Mouse (Mus musculus): ENCODE results near the gene Iqce. TPM values are rescaled to one million over a fixed set of nuclear protein-coding genes. Genes with fewer than 3 reads are reported as not detected.

Iqce gene
- polyA plus RNA-seq, 1 experiment from 2014 or later = 13.4 TPM

DNA sequence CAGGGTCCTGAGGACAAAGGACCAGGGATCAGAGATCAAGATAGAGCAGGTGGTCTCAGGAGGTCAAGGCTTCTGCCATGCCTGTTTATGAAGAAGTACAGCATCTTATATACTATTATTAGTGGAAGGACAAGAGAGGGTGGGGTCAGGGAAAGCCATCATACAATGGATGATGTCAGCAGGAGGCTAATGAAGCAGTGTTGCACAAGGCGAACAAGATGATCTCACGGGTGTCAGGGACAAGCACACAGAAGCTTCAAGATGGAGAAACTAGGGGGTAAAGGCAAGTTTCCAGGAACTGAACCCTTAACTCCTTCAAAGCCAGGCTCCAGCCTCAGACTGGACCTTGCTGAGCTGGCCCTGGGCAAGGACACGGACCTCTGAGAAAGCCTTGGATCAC is 19.9 kb upstream of the Iqce start:
- H3K9me3 ChIP-seq (replicated peaks; ENCODE audit: control insufficient read depth, low read length) = no peaks in the 10 kb centered on the region
- H3K4me1 ChIP-seq (ENCODE audit: control insufficient read depth, insufficient read depth, low read length) = peaks cover 23% of the 10 kb centered on the region
- H3K4me2 ChIP-seq (ENCODE audit: low read length) = no peak overlapping the region
- H3K36me3 ChIP-seq (ENCODE audit: control insufficient read depth, insufficient read depth, low read length) = peaks cover 29% of the 10 kb centered on the region
- 62% methylated on average over 3 of the region's 3 CpGs for WGBS
- no peak overlapping the region for H3K4me3 ChIP-seq (ENCODE audit: low read depth, low read length)
- no peak overlapping the region for H3K27ac ChIP-seq (ENCODE audit: low read depth, low read length)
- DNase-seq (ENCODE audit: low spot score) (no peak), ATAC-seq (no peak)
- no peaks in the 10 kb centered on the region for H3K27me3 ChIP-seq (replicated peaks; ENCODE audit: control insufficient read depth, insufficient read depth, low read length)
- no peak overlapping the region for H3K9ac ChIP-seq (ENCODE audit: low read length)

DNA sequence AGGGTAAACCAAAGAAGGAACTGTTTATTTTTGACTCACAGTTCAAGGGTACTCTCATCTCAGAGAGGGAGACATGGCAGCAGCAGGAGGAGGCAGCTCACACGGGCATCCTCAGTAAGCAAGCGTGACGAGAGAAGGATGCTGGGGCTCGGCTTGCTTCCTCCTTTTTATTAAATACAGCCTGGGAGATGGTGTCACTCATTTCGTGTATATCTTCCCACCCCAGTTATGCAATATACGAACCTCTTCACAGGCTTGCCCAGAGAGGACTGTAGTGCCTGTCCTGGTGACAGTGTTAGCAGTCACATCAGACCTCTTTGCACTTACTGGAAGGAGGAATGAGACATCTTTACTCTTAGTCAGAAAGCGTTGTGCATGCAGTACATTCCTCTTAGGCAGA is 18.6 kb upstream of the Iqce start:
- Histone ChIP-seq H3K27ac (ENCODE audit: low read depth, low read length) (no peak overlapping the region), H3K4me2 (ENCODE audit: low read length) (no peak overlapping the region), H3K27me3 (replicated peaks; ENCODE audit: control insufficient read depth, insufficient read depth, low read length) (no peaks in the 10 kb centered on the region), H3K9ac (ENCODE audit: low read length) (no peak overlapping the region), H3K9me3 (replicated peaks; ENCODE audit: control insufficient read depth, low read length) (no peaks in the 10 kb centered on the region), H3K4me3 (ENCODE audit: low read depth, low read length) (no peak overlapping the region), H3K4me1 (ENCODE audit: control insufficient read depth, insufficient read depth, low read length) (peaks cover 17% of the 10 kb centered on the region), H3K36me3 (ENCODE audit: control insufficient read depth, insufficient read depth, low read length) (peaks cover 42% of the 10 kb centered on the region)
- ATAC-seq (no peak), DNase-seq (ENCODE audit: low spot score) (no peak)
- WGBS = 81% methylated on average over 7 of the region's 7 CpGs

DNA sequence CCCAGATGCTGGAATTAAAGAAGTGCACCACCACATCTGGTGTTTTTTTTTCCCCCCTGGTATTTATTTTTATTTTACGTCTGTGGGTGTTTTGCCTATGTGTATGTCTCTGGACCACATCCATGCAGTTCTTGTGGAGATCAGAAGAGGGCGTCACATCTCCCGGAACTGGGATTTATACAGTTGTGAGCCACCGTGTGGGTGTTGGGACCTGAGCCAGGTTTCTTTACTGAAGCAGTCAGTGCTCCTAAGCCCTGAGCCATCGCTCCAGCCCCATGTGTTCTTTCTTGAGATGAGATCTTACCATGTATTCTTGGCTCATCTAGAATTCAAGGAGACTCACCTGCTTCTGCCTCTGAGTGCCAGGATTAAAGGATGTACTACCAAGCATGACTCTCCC is 8.9 kb upstream of the Iqce start:
- Histone ChIP-seq H3K9me3 (replicated peaks; ENCODE audit: control insufficient read depth, low read length) (no peaks in the 10 kb centered on the region), H3K27me3 (replicated peaks; ENCODE audit: control insufficient read depth, insufficient read depth, low read length) (no peaks in the 10 kb centered on the region), H3K27ac (ENCODE audit: low read depth, low read length) (no peak overlapping the region), H3K4me3 (ENCODE audit: low read depth, low read length) (no peak overlapping the region), H3K4me1 (ENCODE audit: control insufficient read depth, insufficient read depth, low read length) (no peaks in the 10 kb centered on the region), H3K9ac (ENCODE audit: low read length) (no peak overlapping the region), H3K4me2 (ENCODE audit: low read length) (no peak overlapping the region), H3K36me3 (ENCODE audit: control insufficient read depth, insufficient read depth, low read length) (peaks cover 71% of the 10 kb centered on the region)
- ATAC-seq = no peak
- WGBS = 76% methylated on average over 5 of the region's 5 CpGs
- no peak for DNase-seq (ENCODE audit: low spot score)

DNA sequence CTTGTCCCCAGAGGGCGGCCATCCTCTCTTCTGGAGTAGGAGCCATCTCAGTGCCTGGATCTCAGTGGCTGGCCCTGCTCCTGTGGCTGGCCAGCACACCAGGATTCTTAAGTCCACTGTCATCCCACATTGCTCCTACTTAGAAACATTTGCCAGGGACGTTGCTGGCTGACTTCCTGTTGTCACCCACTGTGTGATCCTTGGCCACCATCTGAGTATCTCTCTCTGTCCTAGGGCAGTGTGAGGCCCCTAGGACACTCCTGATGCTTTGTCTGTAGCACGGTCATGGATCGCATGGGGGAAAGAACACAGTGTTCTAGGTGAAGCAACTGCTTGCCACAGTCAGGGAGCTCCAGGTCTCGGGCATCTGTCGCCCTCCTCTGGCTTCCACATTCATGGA is 8.1 kb upstream of the Iqce start:
- no peak for ATAC-seq
- Histone ChIP-seq H3K27ac (ENCODE audit: low read depth, low read length) (no peak overlapping the region), H3K4me2 (ENCODE audit: low read length) (no peak overlapping the region), H3K27me3 (replicated peaks; ENCODE audit: control insufficient read depth, insufficient read depth, low read length) (no peaks in the 10 kb centered on the region), H3K4me1 (ENCODE audit: control insufficient read depth, insufficient read depth, low read length) (peaks cover 6% of the 10 kb centered on the region; the same call in 1 of the 2 replicates), H3K36me3 (ENCODE audit: control insufficient read depth, insufficient read depth, low read length) (peaks cover 64% of the 10 kb centered on the region), H3K9ac (ENCODE audit: low read length) (no peak overlapping the region), H3K4me3 (ENCODE audit: low read depth, low read length) (no peak overlapping the region), H3K9me3 (replicated peaks; ENCODE audit: control insufficient read depth, low read length) (no peaks in the 10 kb centered on the region)
- DNase-seq (ENCODE audit: low spot score) = no peak
- WGBS = 91% methylated on average over 6 of the region's 6 CpGs

DNA sequence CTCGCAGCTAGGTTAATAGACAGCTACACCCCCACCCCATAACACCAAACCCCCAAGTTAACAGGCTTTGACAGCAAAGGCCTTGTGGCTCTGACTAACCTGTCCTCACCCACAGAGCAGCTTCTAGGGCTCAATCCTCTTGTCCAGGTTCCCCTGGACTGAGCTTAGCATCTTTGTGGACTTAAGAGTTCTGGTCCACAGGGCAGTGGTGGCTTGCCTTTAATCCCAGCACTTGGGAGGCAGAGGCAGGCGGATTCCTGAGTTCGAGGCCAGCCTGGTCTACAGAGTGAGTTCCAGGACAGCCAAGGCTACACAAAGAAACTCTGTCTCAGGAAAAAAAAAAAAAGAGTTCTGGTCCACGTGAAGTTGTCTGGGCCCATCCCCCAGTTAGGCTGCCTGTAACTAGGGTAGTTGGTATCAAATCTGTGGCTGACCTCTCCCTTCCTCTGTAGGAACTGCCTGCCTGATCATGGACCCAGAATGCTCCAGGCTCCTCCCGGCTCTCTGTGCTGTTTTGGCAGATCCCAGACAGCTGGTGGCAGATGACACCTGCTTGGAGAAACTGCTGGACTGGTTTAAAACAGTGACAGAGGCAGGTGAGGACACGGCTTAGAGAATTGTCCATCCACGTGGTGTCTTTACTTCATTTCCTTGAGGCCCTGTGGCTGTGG is 3.5 kb upstream of the Iqce start:
- Histone ChIP-seq H3K9ac (ENCODE audit: low read length) (peak overlapping the region; percentile 80), H3K27me3 (replicated peaks; ENCODE audit: control insufficient read depth, insufficient read depth, low read length) (no peaks in the 10 kb centered on the region), H3K36me3 (ENCODE audit: control insufficient read depth, insufficient read depth, low read length) (peaks cover 18% of the 10 kb centered on the region), H3K4me1 (ENCODE audit: control insufficient read depth, insufficient read depth, low read length) (peaks cover 17% of the 10 kb centered on the region), H3K27ac (ENCODE audit: low read depth, low read length) (0 out of 2 replicates have a peak overlapping the region, but pooled peaks have one; percentile 71), H3K4me3 (ENCODE audit: low read depth, low read length) (peak overlapping the region; percentile 62), H3K4me2 (ENCODE audit: low read length) (peak overlapping the region; percentile 72), H3K9me3 (replicated peaks; ENCODE audit: control insufficient read depth, low read length) (no peaks in the 10 kb centered on the region)
- ATAC-seq (no peak), DNase-seq (ENCODE audit: low spot score) (no peak)
- 61% methylated on average over 7 of the region's 7 CpGs for WGBS

DNA sequence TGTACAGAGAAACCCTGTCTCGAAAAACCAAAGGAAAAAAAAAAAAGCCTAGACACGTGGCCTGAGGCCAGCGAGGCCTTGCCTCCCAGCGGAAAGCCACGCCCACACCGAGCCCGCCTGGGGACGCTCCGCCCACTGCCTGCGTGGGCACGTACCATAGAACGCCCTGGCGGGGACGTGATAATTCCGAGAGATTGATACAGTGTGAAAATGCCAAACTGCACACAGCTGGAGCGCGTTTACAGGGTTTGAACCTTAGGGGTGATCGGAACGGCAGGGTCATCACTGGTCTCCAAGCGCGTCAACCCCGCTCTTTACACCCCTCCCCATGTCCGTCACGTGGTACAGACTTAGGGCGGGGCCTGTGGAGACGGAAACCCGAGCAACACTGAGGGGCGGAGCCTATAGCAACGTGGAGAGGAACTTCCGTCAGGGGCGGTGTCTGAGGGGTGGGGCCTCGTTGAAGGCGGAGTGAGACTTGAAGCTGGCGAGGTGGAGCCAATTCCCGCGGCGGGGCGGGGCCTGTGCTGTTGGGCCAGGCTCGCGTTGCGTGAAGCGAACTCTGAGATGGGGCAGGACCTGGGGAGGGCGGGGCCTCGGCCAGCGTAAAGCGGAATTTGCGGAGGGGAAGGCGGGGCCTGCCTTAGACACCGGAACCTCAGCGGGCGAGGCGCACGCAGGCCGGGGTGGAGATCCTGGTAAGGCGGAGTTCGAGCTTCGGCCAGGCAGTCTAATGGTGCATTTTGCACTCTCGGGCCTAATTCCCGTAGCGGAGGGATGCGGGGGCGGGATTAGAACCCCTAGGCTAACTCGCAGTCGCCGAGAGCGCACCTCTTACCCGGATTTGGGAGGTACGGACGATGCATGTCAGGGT is 2.4 kb upstream of the Iqce start, which contains the start of gene Brat1:
Gene Brat1 (plus strand): TSS at position 634 of the 874 bp plus-strand sequence.
- DNase-seq (ENCODE audit: low spot score) (peak; percentile 100), ATAC-seq (peak; percentile 90)
- Histone ChIP-seq H3K4me2 (ENCODE audit: low read length) (peak within 1 kb of the TSS; percentile 72), H3K9me3 (replicated peaks; ENCODE audit: control insufficient read depth, low read length) (no peaks in the 10 kb centered on the region), H3K4me3 (ENCODE audit: low read depth, low read length) (peak within 1 kb of the TSS; percentile 62), H3K27me3 (replicated peaks; ENCODE audit: control insufficient read depth, insufficient read depth, low read length) (no peaks in the 10 kb centered on the region), H3K9ac (ENCODE audit: low read length) (peak within 1 kb of the TSS; percentile 80), H3K27ac (ENCODE audit: low read depth, low read length) (peak within 1 kb of the TSS; percentile 90), H3K36me3 (ENCODE audit: control insufficient read depth, insufficient read depth, low read length) (peaks cover 12% of the 10 kb centered on the region), H3K4me1 (ENCODE audit: control insufficient read depth, insufficient read depth, low read length) (peaks cover 17% of the 10 kb centered on the region)
- WGBS = under 1% methylated on average over 69 of the region's 69 CpGs

DNA sequence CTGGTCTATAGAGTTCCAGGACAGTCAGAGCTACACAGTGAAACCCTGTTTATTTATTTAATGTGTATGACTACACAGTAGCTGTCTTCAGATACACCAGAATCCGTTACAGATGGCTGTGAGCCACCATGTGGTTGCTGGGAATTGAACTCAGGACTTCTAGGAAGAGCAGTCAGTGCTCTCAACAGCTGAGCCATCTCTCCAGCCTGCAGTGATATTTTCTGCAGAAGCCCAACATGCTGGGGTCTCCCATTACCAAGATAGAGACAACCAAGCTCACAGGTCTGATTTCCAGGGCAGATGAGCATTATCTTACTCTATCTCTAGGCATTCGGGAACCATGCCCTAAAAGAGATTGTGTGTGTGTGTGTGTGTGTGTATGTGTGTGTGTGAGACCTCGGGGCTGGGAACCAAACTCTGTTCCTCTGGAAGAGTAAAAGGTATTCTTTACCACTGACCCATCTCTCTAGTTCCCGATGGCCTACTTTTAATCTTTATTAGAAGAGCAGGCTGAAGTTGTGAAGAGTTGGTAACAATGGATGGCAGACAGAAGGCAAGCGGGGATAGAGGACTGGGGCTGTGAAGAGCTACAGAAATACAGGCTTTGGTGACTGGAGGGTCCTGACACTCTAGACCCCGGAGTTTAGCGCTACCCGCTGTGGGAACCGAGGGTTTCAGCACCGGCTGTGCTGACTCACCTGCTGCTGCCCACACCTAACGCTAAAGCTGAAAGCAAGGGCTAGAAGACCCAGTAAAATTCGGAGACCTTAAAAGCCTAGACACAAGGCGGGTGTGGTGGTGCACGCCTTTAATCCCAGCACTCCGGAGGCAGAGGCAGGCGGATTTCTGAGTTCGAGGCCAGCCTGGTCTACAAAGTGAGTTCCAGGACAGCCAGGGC is 1.6 kb upstream of the Iqce start:
- no peaks in the 10 kb centered on the region for H3K9me3 ChIP-seq (replicated peaks; ENCODE audit: control insufficient read depth, low read length)
- H3K4me3 ChIP-seq (ENCODE audit: low read depth, low read length) = peak overlapping the region; percentile 48
- 0 out of 2 replicates have a peak overlapping the region, but pooled peaks have one; percentile 5 for H3K27ac ChIP-seq (ENCODE audit: low read depth, low read length)
- H3K27me3 ChIP-seq (replicated peaks; ENCODE audit: control insufficient read depth, insufficient read depth, low read length) = no peaks in the 10 kb centered on the region
- no peak for DNase-seq (ENCODE audit: low spot score)
- peaks cover 17% of the 10 kb centered on the region for H3K4me1 ChIP-seq (ENCODE audit: control insufficient read depth, insufficient read depth, low read length)
- H3K36me3 ChIP-seq (ENCODE audit: control insufficient read depth, insufficient read depth, low read length) = peaks cover 12% of the 10 kb centered on the region
- H3K9ac ChIP-seq (ENCODE audit: low read length) = no peak overlapping the region
- 39% methylated on average over 17 of the region's 17 CpGs for WGBS
- peak overlapping the region; percentile 39 for H3K4me2 ChIP-seq (ENCODE audit: low read length)
- no peak for ATAC-seq

DNA sequence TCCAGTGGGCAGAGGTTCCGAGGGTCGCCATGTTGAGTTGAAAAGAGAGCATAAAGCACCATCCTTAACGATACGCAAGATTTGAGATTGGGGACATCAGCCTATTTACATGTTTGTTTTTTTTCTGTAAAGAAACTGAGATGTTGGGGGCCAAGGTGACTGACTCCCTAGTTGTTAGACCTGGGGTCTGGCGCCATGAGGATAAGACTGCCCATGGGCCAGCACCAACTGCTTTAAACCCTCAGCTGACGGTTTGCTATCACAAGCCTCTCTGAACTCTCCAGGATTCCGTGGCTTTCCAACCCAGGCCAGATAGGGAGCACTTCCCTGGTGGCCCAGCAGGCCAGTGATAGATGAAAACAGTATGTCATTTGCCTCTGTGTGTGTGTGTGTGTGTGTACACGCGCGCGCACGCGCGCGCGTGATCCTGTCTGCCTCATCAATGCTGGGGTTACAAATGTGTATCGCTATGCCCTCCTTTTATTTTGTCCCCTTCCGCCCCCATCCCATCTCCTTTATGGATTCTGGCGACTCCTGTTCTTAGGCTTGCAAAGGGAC is 519 bp upstream of the Iqce start:
- DNase-seq (ENCODE audit: low spot score) (no peak), ATAC-seq (no peak)
- peaks cover 11% of the 10 kb centered on the region for H3K36me3 ChIP-seq (ENCODE audit: control insufficient read depth, insufficient read depth, low read length)
- WGBS = 68% methylated on average over 19 of the region's 19 CpGs
- no peaks in the 10 kb centered on the region for H3K9me3 ChIP-seq (replicated peaks; ENCODE audit: control insufficient read depth, low read length)
- peaks cover 17% of the 10 kb centered on the region for H3K4me1 ChIP-seq (ENCODE audit: control insufficient read depth, insufficient read depth, low read length)
- H3K4me2 ChIP-seq (ENCODE audit: low read length) = peak overlapping the region; percentile 89
- peak overlapping the region; percentile 88; the same call in 1 of the 2 replicates for H3K9ac ChIP-seq (ENCODE audit: low read length)
- H3K27ac ChIP-seq (ENCODE audit: low read depth, low read length) = peak overlapping the region; percentile 86; the same call in 1 of the 2 replicates
- H3K27me3 ChIP-seq (replicated peaks; ENCODE audit: control insufficient read depth, insufficient read depth, low read length) = no peaks in the 10 kb centered on the region
- H3K4me3 ChIP-seq (ENCODE audit: low read depth, low read length) = peak overlapping the region; percentile 81
